Mouse (Mus musculus) kidney, adult 2 months (tissue): ENCODE measurements at regions not wholly inside any gene's neighbourhood (a gene's known extent, or its start where the extent isn't known, plus 50 kb on each side); places are given as distances from the start of the nearest gene placed in this dataset.

ENCODE experiments used
- CTCF ChIP-seq: fragments of 200-500 bp; conservative IDR thresholded peaks from 2 replicates; pipeline ENCODE4 v1.5.1; 2011; ENCODE audit warnings: low read depth, mild to moderate bottlenecking, control low read depth, low read length, moderate library complexity, mixed read lengths; ENCODE audit not compliant: insufficient read depth, insufficient read length
- POLR2A ChIP-seq: fragments of 200-500 bp; IDR thresholded peaks from one replicate; pipeline ENCODE4 v1.6.1; 2011; ENCODE audit warnings: low read depth, low read length, control low read depth

GRCm38 (mm10) chr11:65375361-65375760 is 105.6 kb upstream of the Myocd start:
- TF ChIP-seq POLR2A (no peak), CTCF (no peak)
